ENCODE assay signal across 8 mouse cellular contexts in genomic region chr11:80489172-80489881, GRCm38 (mm10). TPM values are rescaled to one million over a fixed set of nuclear protein-coding genes. Genes with fewer than 3 reads are reported as not detected.
DNase-seq lines count a peak whose midpoint lies in the region; ATAC-seq and TF ChIP-seq lines count a peak whose summit lies in the region.

No protein-coding gene starts in this region.

- 28% methylated on average over 12 of the region's 12 CpGs for WGBS in kidney, embryonic 14.5 days
- WGBS in embryonic facial prominence, embryonic 14.5 days: 35% methylated on average over 12 of the region's 12 CpGs
- WGBS in olfactory bulb, adult 2 months: 43% methylated on average over 12 of the region's 12 CpGs
- whole genome bisulfite sequencing in intestine, embryonic 16.5 days: 70% methylated on average over 12 of the region's 12 CpGs

- no peak for TF ChIP-seq POLR2A in olfactory bulb, adult 2 months (IDR thresholded peaks at IDR 0.05; ENCODE audit: insufficient read depth, low read depth, low read length)

- H3K27me3 ChIP-seq in kidney, embryonic 14.5 days (ENCODE audit: control insufficient read depth, insufficient read depth, low read length): no peaks in the 10 kb centered on the region
- no peaks in the 10 kb centered on the region for H3K27me3 ChIP-seq in embryonic facial prominence, embryonic 14.5 days (replicated peaks; ENCODE audit: control insufficient read depth, insufficient read depth, low read length)
- no peaks in the 10 kb centered on the region for H3K27me3 ChIP-seq in intestine, embryonic 16.5 days (replicated peaks; ENCODE audit: control insufficient read depth, insufficient read depth, low read length)

- H3K4me3 ChIP-seq in kidney, embryonic 14.5 days (ENCODE audit: low read length): no peak overlapping the region
- H3K4me3 ChIP-seq in embryonic facial prominence, embryonic 14.5 days (ENCODE audit: low read depth, low read length): no peak overlapping the region
- H3K4me3 ChIP-seq in olfactory bulb, adult 2 months (ENCODE audit: insufficient read depth, low read depth, low read length): no peak overlapping the region
- H3K4me3 ChIP-seq in intestine, embryonic 16.5 days (ENCODE audit: low read length): no peak overlapping the region

- no peaks in the 10 kb centered on the region for H3K9me3 ChIP-seq in kidney, embryonic 14.5 days (ENCODE audit: control insufficient read depth, low read length)
- H3K9me3 ChIP-seq in embryonic facial prominence, embryonic 14.5 days (ENCODE audit: control insufficient read depth, low read length): no peaks in the 10 kb centered on the region
- H3K9me3 ChIP-seq in intestine, embryonic 16.5 days (ENCODE audit: control insufficient read depth, low read length): no peaks in the 10 kb centered on the region

- H3K4me1 ChIP-seq in kidney, embryonic 14.5 days (ENCODE audit: control insufficient read depth, insufficient read depth, low read length): peaks cover 14% of the 10 kb centered on the region
- peaks cover 15% of the 10 kb centered on the region for H3K4me1 ChIP-seq in embryonic facial prominence, embryonic 14.5 days (ENCODE audit: control insufficient read depth, insufficient read depth, low read length)
- H3K4me1 ChIP-seq in olfactory bulb, adult 2 months (ENCODE audit: control insufficient read depth, insufficient read depth, low read length): peaks cover 63% of the 10 kb centered on the region
- H3K4me1 ChIP-seq in intestine, embryonic 16.5 days (ENCODE audit: control insufficient read depth, insufficient read depth, low read length): 0 out of 2 replicates have a peak, but pooled peaks cover 2% of the 10 kb centered on the region

- no peaks in the 10 kb centered on the region for H3K36me3 ChIP-seq in kidney, embryonic 14.5 days (ENCODE audit: control insufficient read depth, insufficient read depth, low read length)
- no peaks in the 10 kb centered on the region for H3K36me3 ChIP-seq in embryonic facial prominence, embryonic 14.5 days (ENCODE audit: control insufficient read depth, insufficient read depth, low read length)
- H3K36me3 ChIP-seq in intestine, embryonic 16.5 days (ENCODE audit: control insufficient read depth, insufficient read depth, low read length): no peaks in the 10 kb centered on the region

- no peak for ATAC-seq in kidney, embryonic 14.5 days (ENCODE audit: low FRiP score, low TSS enrichment)
- ATAC-seq in CD4-positive, CD25-positive, alpha-beta regulatory T cell, adult 4 months: peak; percentile 70
- peak; percentile 38 for ATAC-seq in embryonic facial prominence, embryonic 14.5 days (ENCODE audit: low read depth)
- no peak for ATAC-seq in intestine, embryonic 16.5 days

- TF ChIP-seq CTCF in olfactory bulb, adult 2 months (IDR thresholded peaks at IDR 0.05; ENCODE audit: insufficient read depth, low read depth, low read length): no peak

- no peak for DNase-seq in kidney, postnatal 14 days
- peak; percentile 71 for DNase-seq in embryonic facial prominence, embryonic 14.5 days (ENCODE audit: low spot score)
- peak; percentile 76 for DNase-seq in left cerebral cortex, postnatal 4 days
- DNase-seq in adrenal gland, postnatal 4 days (ENCODE audit: low spot score in 2 of 2): no peak

- intact Hi-C loops in left cerebral cortex, postnatal 4 days (cut with DNase I): no loop called here

- no peak overlapping the region for H3K27ac ChIP-seq in kidney, embryonic 14.5 days (ENCODE audit: low read depth, low read length)
- H3K27ac ChIP-seq in embryonic facial prominence, embryonic 14.5 days (replicated peaks; ENCODE audit: low read depth, low read length): peak overlapping the region; percentile 34; the same call in 1 of the 2 replicates
- peak overlapping the region; percentile 40; the same call in 1 of the 2 replicates for H3K27ac ChIP-seq in olfactory bulb, adult 2 months (ENCODE audit: insufficient read depth, low read depth, low read length)
- no peak overlapping the region for H3K27ac ChIP-seq in intestine, embryonic 16.5 days (ENCODE audit: low read length)

- no peak overlapping the region; the same call in 1 of the 2 replicates for H3K4me2 ChIP-seq in kidney, embryonic 14.5 days (replicated peaks; ENCODE audit: low read depth, low read length)
- H3K4me2 ChIP-seq in embryonic facial prominence, embryonic 14.5 days (ENCODE audit: low read depth, low read length): no peak overlapping the region
- H3K4me2 ChIP-seq in intestine, embryonic 16.5 days (ENCODE audit: low read depth, low read length): no peak overlapping the region

- peak overlapping the region; percentile 18; the same call in 1 of the 2 replicates for H3K9ac ChIP-seq in kidney, embryonic 14.5 days (ENCODE audit: low read depth, low read length)
- 0 out of 2 replicates have a peak overlapping the region, but pooled peaks have one; percentile 14 for H3K9ac ChIP-seq in embryonic facial prominence, embryonic 14.5 days (ENCODE audit: low read depth, low read length)
- H3K9ac ChIP-seq in intestine, embryonic 16.5 days (ENCODE audit: low read depth, low read length): no peak overlapping the region

RNA-seq across cellular contexts. Expression of gene Cdk5r1, which starts 12.5 kb away (rescaled TPM):
- 0.84 and 1.6 TPM in 2 replicates for polyA plus RNA-seq in kidney, embryonic 14.5 days (2014; fragmentation: Nextera tagmentation; extraction: Ambion mirVana)
- polyA plus RNA-seq in CD4-positive, CD25-positive, alpha-beta regulatory T cell, adult 4 months (2017; shearing (Covaris generic)): under 1 TPM; 0.87 to 0.98 TPM
- polyA plus RNA-seq in embryonic facial prominence, embryonic 14.5 days (2014; fragmentation: Nextera tagmentation; extraction: Ambion mirVana): 4.9 and 5.1 TPM in 2 replicates
- 100 to 1,000 TPM; 380 to 382 TPM for total RNA-seq in left cerebral cortex, postnatal 4 days (2021)
- polyA plus RNA-seq in olfactory bulb, adult 2 months (2012; ENCODE audit: insufficient read depth, insufficient read length, low replicate concordance, missing spikeins): 97.4 and 147 TPM in 2 replicates
- 0.87 and 0.88 TPM in 2 replicates for polyA plus RNA-seq in intestine, embryonic 16.5 days (2015; fragmentation: Nextera tagmentation; extraction: Ambion mirVana)
- 1 to 10 TPM; 8.0 to 9.6 TPM for total RNA-seq in adrenal gland, postnatal 4 days (2021)

Comparison
In these comparisons a context has a peak if more than half of its experiments do, and no peak if none do; other contexts are left out.
1. ATAC-seq: peak in CD4-positive, CD25-positive, alpha-beta regulatory T cell, adult 4 months (single experiment) and embryonic facial prominence, embryonic 14.5 days (single experiment); none in kidney, embryonic 14.5 days (single experiment) and intestine, embryonic 16.5 days (single experiment).
2. H3K27ac ChIP-seq: peak in embryonic facial prominence, embryonic 14.5 days (single experiment) and olfactory bulb, adult 2 months (single experiment); none in kidney, embryonic 14.5 days (single experiment) and intestine, embryonic 16.5 days (single experiment).
3. DNase-seq: peak in embryonic facial prominence, embryonic 14.5 days (single experiment) and left cerebral cortex, postnatal 4 days (single experiment); none in kidney, postnatal 14 days (single experiment) and adrenal gland, postnatal 4 days (0 of 2).
4. RNA of gene Cdk5r1, which starts 12.5 kb away (polyA plus RNA-seq): 97.4 to 147 TPM in olfactory bulb, adult 2 months; 4.9 to 5.1 TPM in embryonic facial prominence, embryonic 14.5 days, 0.87 to 0.98 TPM in CD4-positive, CD25-positive, alpha-beta regulatory T cell, adult 4 months, 0.87 to 0.88 TPM in intestine, embryonic 16.5 days and 0.84 to 1.6 TPM in kidney, embryonic 14.5 days; every median in the first group is over 10 times any median in the second.